Mouse (Mus musculus): Measurements from ENCODE around the gene Gm49325.

- TF ChIP-seq CTCF (IDR thresholded peaks at IDR 0.05; ENCODE audit: low read depth, low read length): no peak
- TF ChIP-seq GATA2 (IDR thresholded peaks at IDR 0.05; ENCODE audit: borderline replicate concordance, low read depth, low read length): no peak
- TF ChIP-seq POLR2AphosphoS5 (IDR thresholded peaks at IDR 0.05; ENCODE audit: insufficient replicate concordance, low read depth, low read length): no peak
- TF ChIP-seq TAL1 (conservative IDR thresholded peaks at IDR 0.05; ENCODE audit: low read depth, low read length): no peak
- TF ChIP-seq GATA1 (IDR thresholded peaks at IDR 0.05; ENCODE audit: borderline replicate concordance, low read length): no peak
Observed at GRCm38 (mm10) chr10:77626036-77626435, 20.0 kb downstream of the Gm49325 start.

All from G1E (cell line).